Mouse (Mus musculus) olfactory bulb, adult 2 months (tissue): ENCODE data around the gene Cherp.

ENCODE experiments used
- CTCF ChIP-seq: fragments of 200-500 bp; IDR thresholded peaks from 2 replicates; pipeline ENCODE4 v1.5.1; 2012; ENCODE audit warnings: low read depth, mild to moderate bottlenecking, low read length, moderate library complexity; ENCODE audit not compliant: insufficient read depth
- POLR2A ChIP-seq: fragments of 200-500 bp; IDR thresholded peaks from 2 replicates; pipeline ENCODE4 v1.6.1; 2012; ENCODE audit warnings: mild to moderate bottlenecking, low read depth, low read length, moderate library complexity; ENCODE audit not compliant: insufficient read depth

DNA sequence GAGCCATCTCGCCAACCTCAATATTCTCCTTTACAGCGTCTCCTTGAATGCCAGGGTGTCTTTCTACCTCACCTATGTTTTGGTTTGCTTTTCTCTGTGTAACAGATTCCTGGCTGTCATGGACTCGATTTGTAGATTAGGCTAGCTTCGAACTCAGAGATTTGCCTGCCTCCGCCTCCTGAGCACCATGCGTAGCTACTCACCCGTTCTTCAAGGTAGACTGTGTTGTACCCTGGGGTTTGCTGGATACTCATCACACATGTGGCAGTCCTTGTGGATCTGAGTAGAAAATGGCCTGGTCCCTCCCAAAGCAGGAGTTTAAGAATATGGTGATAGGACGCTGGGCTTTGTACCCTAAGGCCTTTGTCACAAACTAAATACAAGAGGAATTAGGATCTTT lies 18.4 kb upstream of the Cherp start:
- TF ChIP-seq CTCF, result no peak
- no peak for TF ChIP-seq POLR2A
